Mouse (Mus musculus): Measurements from ENCODE around the gene Mrps34. TPM values are rescaled to one million over a fixed set of nuclear protein-coding genes. Genes with fewer than 3 reads are reported as not detected.

Mrps34 gene
- total and polyA plus RNA-seq, 3 experiments: 56.5 to 80.5 (median 57.2) TPM

- peak; percentile 73 for DNase-seq (ENCODE audit: extremely low read depth)
- Histone ChIP-seq H3K4me1 (ENCODE audit: control insufficient read depth in 1 of 2, insufficient read depth in 2 of 2) (peaks cover 12 to 54% of the 10 kb centered on the region in 2 experiments), H3K4me3 (replicated peaks in 1 of 3; ENCODE audit: low read depth in 2 of 3, low read length in 2 of 3, poor library complexity in 1 of 3) (peak within 1 kb of the TSS; percentile 83 to 94 (median 92)), H3K36me3 (replicated peaks in 1 of 2; ENCODE audit: control insufficient read depth in 1 of 2, insufficient read depth in 1 of 2, low read length in 1 of 2) (peaks cover 67 to 72% of the 10 kb centered on the region in 2 experiments), H3K4me2 (ENCODE audit: insufficient read depth, low read depth, poor library complexity, severe bottlenecking) (peak within 1 kb of the TSS; percentile 91), H3K9me3 (replicated peaks; ENCODE audit: low read length) (no peaks in the 10 kb centered on the region), H3K79me2 (replicated peaks; ENCODE audit: control insufficient read depth, extremely low read depth, insufficient read depth, poor library complexity, severe bottlenecking) (peaks cover 15% of the 10 kb centered on the region), H3K27me3 (replicated peaks) (no peaks in the 10 kb centered on the region), H3K27ac (ENCODE audit: insufficient read depth, low read depth) (peak within 1 kb of the TSS; percentile 68), H3K9ac (ENCODE audit: insufficient read depth, low read depth) (peak within 1 kb of the TSS; percentile 74)
- dilution Hi-C loops (cut with MboI; ENCODE audit: extremely low pct_ligation_motif_present, extremely low pct_unique_long_range_greater_than_20kb, low sequenced_read_pairs): no loop called here
- in situ Hi-C loops (cut with MboI; ENCODE audit: low pct_ligation_motif_present, low pct_unique_long_range_greater_than_20kb, low sequenced_read_pairs): no loop called here
- no peak for TF ChIP-seq NRF1 (IDR thresholded peaks at IDR 0.05; ENCODE audit: low read depth, low read length)
- TF ChIP-seq RAD21 (IDR thresholded peaks at IDR 0.05; ENCODE audit: low read depth, low read length): no peak
- no peak for TF ChIP-seq POLR2AphosphoS2 (IDR thresholded peaks at IDR 0.05; ENCODE audit: low read depth, low read length)
- no peak for TF ChIP-seq ETS1 (conservative IDR thresholded peaks at IDR 0.05; ENCODE audit: low read depth, low read length)
- TF ChIP-seq IRF4 (IDR thresholded peaks at IDR 0.05; ENCODE audit: low read depth, low read length): no peak
- peak; percentile 42; the same call in 1 of the 2 replicates for TF ChIP-seq POLR2A (IDR thresholded peaks at IDR 0.05; ENCODE audit: low read depth, low read length)
- no peak for TF ChIP-seq MAZ (IDR thresholded peaks at IDR 0.05; ENCODE audit: low read depth, low read length)
- peak; percentile 53; the same call in 1 of the 2 replicates for TF ChIP-seq SIN3A (IDR thresholded peaks at IDR 0.05; ENCODE audit: low read length)
Measured at GRCm38 (mm10) chr17:24896241-24896992, 1.5 kb downstream of the Mrps34 start, which contains the start of gene Nme3. Gene Nme3, plus strand, starts transcription at chr17:24896500.

- H3K27ac ChIP-seq (ENCODE audit: insufficient read depth, low read depth): no peak overlapping the region
- peak overlapping the region; percentile 83 to 94 (median 92) for H3K4me3 ChIP-seq (replicated peaks in 1 of 3; ENCODE audit: low read depth in 2 of 3, low read length in 2 of 3, poor library complexity in 1 of 3)
- peaks cover 12 to 49% of the 10 kb centered on the region in 2 experiments for H3K4me1 ChIP-seq (ENCODE audit: control insufficient read depth in 1 of 2, insufficient read depth in 2 of 2)
- in situ Hi-C loops (cut with MboI; ENCODE audit: low pct_ligation_motif_present, low pct_unique_long_range_greater_than_20kb, low sequenced_read_pairs): no loop called here
- H3K79me2 ChIP-seq (replicated peaks; ENCODE audit: control insufficient read depth, extremely low read depth, insufficient read depth, poor library complexity, severe bottlenecking): peaks cover 15% of the 10 kb centered on the region
- no peak for DNase-seq (ENCODE audit: extremely low read depth)
- H3K9ac ChIP-seq (ENCODE audit: insufficient read depth, low read depth): peak overlapping the region; percentile 74; the same call in 1 of the 2 replicates
- TF ChIP-seq UBTF (IDR thresholded peaks at IDR 0.05; ENCODE audit: low read depth, low read length): no peak
- TF ChIP-seq MAZ (IDR thresholded peaks at IDR 0.05; ENCODE audit: low read depth, low read length): no peak
- no peak for TF ChIP-seq IRF4 (IDR thresholded peaks at IDR 0.05; ENCODE audit: low read depth, low read length)
- no peak for TF ChIP-seq JUND (conservative IDR thresholded peaks at IDR 0.05; ENCODE audit: low read depth, low read length)
- no peak for TF ChIP-seq MAFK (IDR thresholded peaks at IDR 0.05; ENCODE audit: insufficient replicate concordance, low read length)
- H3K9me3 ChIP-seq (replicated peaks; ENCODE audit: low read length): no peaks in the 10 kb centered on the region
- H3K36me3 ChIP-seq (replicated peaks in 1 of 2; ENCODE audit: control insufficient read depth in 1 of 2, insufficient read depth in 1 of 2, low read length in 1 of 2): peaks cover 68 to 76% of the 10 kb centered on the region in 2 experiments
- peak overlapping the region; percentile 91 for H3K4me2 ChIP-seq (ENCODE audit: insufficient read depth, low read depth, poor library complexity, severe bottlenecking)
- dilution Hi-C loops (cut with MboI; ENCODE audit: extremely low pct_ligation_motif_present, extremely low pct_unique_long_range_greater_than_20kb, low sequenced_read_pairs): no loop called here
- H3K27me3 ChIP-seq (replicated peaks): no peaks in the 10 kb centered on the region
Measured at GRCm38 (mm10) chr17:24896993-24897269, 2.0 kb downstream of the Mrps34 start.

GRCm38 (mm10) chr17:24897600-24897999 is 2.7 kb downstream of the Mrps34 start:
- Histone ChIP-seq H3K4me1 (ENCODE audit: control insufficient read depth in 1 of 2, insufficient read depth in 2 of 2) (peaks cover 12 to 42% of the 10 kb centered on the region in 2 experiments), H3K4me2 (ENCODE audit: insufficient read depth, low read depth, poor library complexity, severe bottlenecking) (no peak overlapping the region), H3K9ac (ENCODE audit: insufficient read depth, low read depth) (no peak overlapping the region), H3K4me3 (replicated peaks in 1 of 3; ENCODE audit: low read depth in 2 of 3, low read length in 2 of 3, poor library complexity in 1 of 3) (peak overlapping the region in 1 of 3 experiments; percentile 17), H3K79me2 (replicated peaks; ENCODE audit: control insufficient read depth, extremely low read depth, insufficient read depth, poor library complexity, severe bottlenecking) (peaks cover 15% of the 10 kb centered on the region), H3K27ac (ENCODE audit: insufficient read depth, low read depth) (no peak overlapping the region), H3K27me3 (replicated peaks) (no peaks in the 10 kb centered on the region), H3K9me3 (replicated peaks; ENCODE audit: low read length) (no peaks in the 10 kb centered on the region), H3K36me3 (replicated peaks in 1 of 2; ENCODE audit: control insufficient read depth in 1 of 2, insufficient read depth in 1 of 2, low read length in 1 of 2) (peaks cover 68 to 76% of the 10 kb centered on the region in 2 experiments)
- in situ Hi-C loops (cut with MboI; ENCODE audit: low pct_ligation_motif_present, low pct_unique_long_range_greater_than_20kb, low sequenced_read_pairs) (no loop called here), dilution Hi-C loops (cut with MboI; ENCODE audit: extremely low pct_ligation_motif_present, extremely low pct_unique_long_range_greater_than_20kb, low sequenced_read_pairs) (no loop called here)
- no peak for TF ChIP-seq ZMIZ1 (IDR thresholded peaks at IDR 0.05; ENCODE audit: low read depth, low read length)
- TF ChIP-seq NELFE (IDR thresholded peaks at IDR 0.05; ENCODE audit: low read depth, low read length): no peak
- DNase-seq (ENCODE audit: extremely low read depth): no peak
